Mouse (Mus musculus): Measurements from ENCODE around the gene Rgs7. TPM values are rescaled to one million over a fixed set of nuclear protein-coding genes. Genes with fewer than 3 reads are reported as not detected.

The Rgs7 gene
- total RNA-seq, 2 experiments from 2014 or later = 105 to 116 TPM

GRCm38 (mm10) chr1:175317264-175317663 lies 175.0 kb downstream of the Rgs7 start:
- no peak for DNase-seq (ENCODE audit: low spot score in 2 of 2)

- DNase-seq (ENCODE audit: low spot score in 2 of 2) = peak in 1 of 2 experiments; percentile 26
Observed at GRCm38 (mm10) chr1:175307604-175308003, 184.7 kb downstream of the Rgs7 start.

- no peak for DNase-seq (ENCODE audit: low spot score in 2 of 2)
Observed at GRCm38 (mm10) chr1:175300895-175301294, 191.4 kb downstream of the Rgs7 start.

- DNase-seq (ENCODE audit: low spot score in 2 of 2) = no peak
Observed at GRCm38 (mm10) chr1:175300404-175300803, 191.9 kb downstream of the Rgs7 start.

GRCm38 (mm10) chr1:175299603-175300397 lies 192.5 kb downstream of the Rgs7 start:
- DNase-seq (ENCODE audit: low spot score in 2 of 2) = no peak

GRCm38 (mm10) chr1:175296906-175297305 lies 195.4 kb downstream of the Rgs7 start:
- DNase-seq (ENCODE audit: low spot score in 2 of 2) = peak; percentile 25 to 34

GRCm38 (mm10) chr1:175290072-175290471 lies 202.2 kb downstream of the Rgs7 start:
- DNase-seq (ENCODE audit: low spot score in 2 of 2) = no peak

GRCm38 (mm10) chr1:175262341-175262740 lies 230.0 kb downstream of the Rgs7 start:
- no peak for DNase-seq (ENCODE audit: low spot score in 2 of 2)

GRCm38 (mm10) chr1:175259374-175259773 lies 232.9 kb downstream of the Rgs7 start:
- DNase-seq (ENCODE audit: low spot score in 2 of 2) = no peak

GRCm38 (mm10) chr1:175255224-175255623 lies 237.1 kb downstream of the Rgs7 start:
- DNase-seq (ENCODE audit: low spot score in 2 of 2) = no peak

GRCm38 (mm10) chr1:175254724-175255123 lies 237.6 kb downstream of the Rgs7 start:
- DNase-seq (ENCODE audit: low spot score in 2 of 2) = no peak

GRCm38 (mm10) chr1:175242135-175242534 lies 250.2 kb downstream of the Rgs7 start:
- no peak for DNase-seq (ENCODE audit: low spot score in 2 of 2)

- no peak for DNase-seq (ENCODE audit: low spot score in 2 of 2)
Observed at GRCm38 (mm10) chr1:175240137-175240536, 252.2 kb downstream of the Rgs7 start.

- no peak for DNase-seq (ENCODE audit: low spot score in 2 of 2)
Observed at GRCm38 (mm10) chr1:175221593-175222500, 270.5 kb downstream of the Rgs7 start.

- DNase-seq (ENCODE audit: low spot score in 2 of 2) = no peak
Observed at GRCm38 (mm10) chr1:175219563-175219962, 272.7 kb downstream of the Rgs7 start.

GRCm38 (mm10) chr1:175207004-175207403 lies 285.3 kb downstream of the Rgs7 start:
- DNase-seq (ENCODE audit: low spot score in 2 of 2) = no peak

GRCm38 (mm10) chr1:175205633-175206032 lies 286.7 kb downstream of the Rgs7 start:
- DNase-seq (ENCODE audit: low spot score in 2 of 2) = no peak

GRCm38 (mm10) chr1:175203544-175203943 lies 288.8 kb downstream of the Rgs7 start:
- DNase-seq (ENCODE audit: low spot score in 2 of 2) = no peak

GRCm38 (mm10) chr1:175202902-175203301 lies 289.4 kb downstream of the Rgs7 start:
- DNase-seq (ENCODE audit: low spot score in 2 of 2) = no peak

- no peak for DNase-seq (ENCODE audit: low spot score in 2 of 2)
Observed at GRCm38 (mm10) chr1:175198881-175199280, 293.4 kb downstream of the Rgs7 start.

GRCm38 (mm10) chr1:175195806-175196205 lies 296.5 kb downstream of the Rgs7 start:
- no peak for DNase-seq (ENCODE audit: low spot score in 2 of 2)

GRCm38 (mm10) chr1:175188186-175188585 lies 304.1 kb downstream of the Rgs7 start:
- no peak for DNase-seq (ENCODE audit: low spot score in 2 of 2)

Data from left cerebral cortex, adult 18-20 months (tissue).